Mouse (Mus musculus) mature B cell (primary cell): ENCODE measurements around the gene Grhl3.

ENCODE experiments used
- in situ Hi-C: fragments of 300-500 bp; cut with MboI; formaldehyde crosslinking; loops from 2 replicates; pipeline ENCODE4 v1.14.3; 2019

The Grhl3 gene

GRCm38 (mm10) chr4:135493691-135494520 is 79.5 kb downstream of the Grhl3 start:
- in situ Hi-C loops, result no loop called here

- in situ Hi-C loops, result no loop called here
Observed at GRCm38 (mm10) chr4:135493271-135493670, 80.2 kb downstream of the Grhl3 start.
